Mouse (Mus musculus) spleen, adult 2 months (tissue): Measurements from ENCODE around the gene Alg14.

ENCODE experiments used
- CTCF ChIP-seq: fragments of 200-500 bp; IDR thresholded peaks from 2 replicates; pipeline ENCODE4 v1.5.1; 2011; ENCODE audit warnings: mild to moderate bottlenecking, inconsistent platforms; ENCODE audit not compliant: insufficient read depth, insufficient read length, insufficient replicate concordance; ENCODE audit errors: extremely low read depth
- POLR2A ChIP-seq: fragments of 200-500 bp; IDR thresholded peaks from 2 replicates; pipeline ENCODE4 v1.6.1; 2011; ENCODE audit warnings: low read depth, low read length, inconsistent platforms

GRCm38 (mm10) chr3:121403449-121403848, 111.9 kb downstream of the Alg14 start:
- TF ChIP-seq CTCF: no peak
- no peak for TF ChIP-seq POLR2A
